Mouse (Mus musculus) small intestine, adult 2 months (tissue): ENCODE data around the gene Gm20388.
A peak's percentile ranks its signal among the peaks of the same experiment; 100 is the strongest.

Source experiments
- CTCF ChIP-seq: fragments of 200-500 bp; IDR thresholded peaks from 2 replicates; pipeline ENCODE4 v1.5.1; 2012; ENCODE audit warnings: low read depth, mild to moderate bottlenecking, control low read depth, inconsistent platforms, low read length, moderate library complexity, mixed read lengths; ENCODE audit not compliant: insufficient replicate concordance, insufficient read length; ENCODE audit errors: extremely low read depth
- POLR2A ChIP-seq: fragments of 200-500 bp; IDR thresholded peaks from 2 replicates; pipeline ENCODE4 v1.6.1; 2012; ENCODE audit warnings: low read depth, mild to moderate bottlenecking, control low read depth, inconsistent platforms, low read length, moderate library complexity

DNA sequence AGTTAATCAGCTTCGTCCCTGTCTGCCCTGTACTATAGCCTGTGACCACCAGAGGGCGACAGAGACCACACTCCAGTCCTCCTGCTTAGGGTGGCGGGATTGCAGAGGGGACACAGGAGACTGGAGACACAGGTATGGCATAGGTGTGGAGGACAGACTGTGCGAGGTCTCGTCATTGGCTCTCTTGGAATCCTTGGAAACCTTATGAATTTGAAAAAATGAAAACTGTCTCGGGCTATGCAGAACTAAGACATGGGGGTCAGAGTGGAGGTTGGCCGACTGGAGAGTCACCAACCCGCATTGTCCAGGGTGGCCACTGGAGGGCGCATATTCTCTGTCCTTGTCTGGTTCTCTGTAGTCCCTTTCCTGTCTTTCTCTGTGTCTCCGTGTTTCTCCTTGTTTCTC is 268.4 kb downstream of the Gm20388 start:
- TF ChIP-seq CTCF = peak; percentile 99
- TF ChIP-seq POLR2A = no peak
